28 mouse cellular contexts compared by ENCODE assay signal in genomic region chr15:4672859-4673258, GRCm38 (mm10). TPM values are rescaled to one million over a fixed set of nuclear protein-coding genes. Genes with fewer than 3 reads are reported as not detected.
"Had no signal": no experiment of that assay in that cellular context is flagged by ENCODE, and none has a peak within 500 bp of the region (broad histone marks: within the 10 kb centered on the region; RNA-seq: fewer than 3 reads in every experiment).

No protein-coding gene starts in this region.

RNA-seq across cellular contexts. Expression of gene C6, which starts 54.1 kb away (rescaled TPM):
- total RNA-seq: left cerebral cortex, postnatal 14 days; left cerebral cortex, postnatal 25 days; left cerebral cortex, postnatal 36 days; left cerebral cortex, postnatal 4 days; megakaryocyte progenitor cell, adult 5-6 weeks; megakaryocyte, adult 5-6 weeks; megakaryocyte-erythroid progenitor cell, adult 5-6 weeks; midbrain, postnatal 0 days; monocyte, adult 5-6 weeks had no signal
- polyA plus RNA-seq: limb, embryonic 10.5 days; limb, embryonic 11.5 days; limb, embryonic 12.5 days; limb, embryonic 13.5 days; liver, embryonic 11.5 days; lung, embryonic 14.5 days; lung, embryonic 15.5 days; lung, embryonic 16.5 days; macrophage; midbrain, embryonic 11.5 days; midbrain, embryonic 12.5 days; midbrain, embryonic 13.5 days; midbrain, embryonic 14.5 days; midbrain, embryonic 15.5 days; midbrain, embryonic 16.5 days; midbrain, postnatal 0 days; myocyte; neural tube, embryonic 11.5 days; neural tube, embryonic 12.5 days; neural tube, embryonic 13.5 days had no signal
